Mouse (Mus musculus): Measurements from ENCODE around the gene Icam5. TPM values are rescaled to one million over a fixed set of nuclear protein-coding genes. Genes with fewer than 3 reads are reported as not detected.

Icam5 gene
- not detected in 2 replicates for polyA plus RNA-seq (2012; ENCODE audit: insufficient read depth, insufficient read length, low replicate concordance, missing spikeins)

DNA sequence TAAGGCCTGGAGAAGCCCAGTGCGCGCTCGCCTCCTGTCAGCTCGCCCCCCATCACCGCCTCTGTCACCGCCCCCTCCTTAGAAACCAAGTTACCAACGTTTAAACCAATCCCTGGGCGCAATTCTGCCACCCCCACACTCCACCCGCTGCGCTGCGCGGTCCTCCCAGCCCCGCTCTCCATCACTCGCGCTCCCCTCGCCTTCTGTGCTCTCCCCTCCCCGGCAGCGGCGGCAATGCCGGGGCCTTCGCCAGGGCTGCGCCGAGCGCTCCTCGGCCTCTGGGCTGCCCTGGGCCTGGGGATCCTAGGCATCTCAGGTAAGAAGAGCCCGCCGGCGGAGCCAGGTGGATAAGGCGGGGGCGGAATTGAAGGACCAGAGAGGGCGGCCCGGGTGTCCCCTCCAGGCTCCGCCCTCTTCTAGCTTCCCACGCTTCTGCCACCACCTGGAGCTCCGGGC lies at the start of gene Icam5:
TSS of gene Icam5 (plus strand) at position 178 of the 456 bp plus-strand sequence.
- under 1% methylated on average over 35 of the region's 35 CpGs for WGBS
- Histone ChIP-seq H3K4me3 (ENCODE audit: insufficient read depth, low read depth, low read length) (peak within 1 kb of the TSS; percentile 59), H3K4me1 (ENCODE audit: control insufficient read depth, insufficient read depth, low read length) (peaks cover 63% of the 10 kb centered on the region), H3K27ac (ENCODE audit: insufficient read depth, low read depth, low read length) (peak within 1 kb of the TSS; percentile 93)
- TF ChIP-seq CTCF (IDR thresholded peaks at IDR 0.05; ENCODE audit: insufficient read depth, low read depth, low read length) = 0 out of 2 replicates have a peak, but pooled peaks have one; percentile 7
- TF ChIP-seq POLR2A (IDR thresholded peaks at IDR 0.05; ENCODE audit: insufficient read depth, low read depth, low read length) = peak; percentile 46; the same call in 1 of the 2 replicates

DNA sequence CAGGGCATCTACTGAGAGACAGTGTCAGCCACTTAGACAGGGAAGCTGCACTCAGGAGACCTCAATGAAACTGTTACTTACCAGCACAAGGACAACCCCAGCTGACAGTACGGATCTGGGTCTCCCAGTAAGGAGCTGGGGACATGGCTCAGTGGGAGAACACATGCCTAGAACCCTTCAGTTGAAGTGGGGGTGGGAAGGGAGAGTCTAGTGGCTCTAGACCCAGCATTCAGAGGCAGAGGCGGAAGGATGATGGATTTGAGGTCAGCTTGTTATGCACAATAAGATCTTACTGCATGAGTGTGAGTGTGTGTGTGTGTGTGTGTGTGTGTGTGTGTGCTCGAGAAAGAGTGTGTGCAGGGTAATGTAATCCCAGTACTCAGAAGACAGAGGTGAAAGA lies 49.7 kb upstream of the Icam5 start:
- Histone ChIP-seq H3K4me3 (ENCODE audit: insufficient read depth, low read depth, low read length) (no peak overlapping the region), H3K4me1 (ENCODE audit: control insufficient read depth, insufficient read depth, low read length) (0 out of 2 replicates have a peak, but pooled peaks cover 2% of the 10 kb centered on the region), H3K27ac (ENCODE audit: insufficient read depth, low read depth, low read length) (no peak overlapping the region)
- no peak for TF ChIP-seq POLR2A (IDR thresholded peaks at IDR 0.05; ENCODE audit: insufficient read depth, low read depth, low read length)
- no peak for TF ChIP-seq CTCF (IDR thresholded peaks at IDR 0.05; ENCODE audit: insufficient read depth, low read depth, low read length)
- WGBS = 75% methylated on average over 3 of the region's 3 CpGs

DNA sequence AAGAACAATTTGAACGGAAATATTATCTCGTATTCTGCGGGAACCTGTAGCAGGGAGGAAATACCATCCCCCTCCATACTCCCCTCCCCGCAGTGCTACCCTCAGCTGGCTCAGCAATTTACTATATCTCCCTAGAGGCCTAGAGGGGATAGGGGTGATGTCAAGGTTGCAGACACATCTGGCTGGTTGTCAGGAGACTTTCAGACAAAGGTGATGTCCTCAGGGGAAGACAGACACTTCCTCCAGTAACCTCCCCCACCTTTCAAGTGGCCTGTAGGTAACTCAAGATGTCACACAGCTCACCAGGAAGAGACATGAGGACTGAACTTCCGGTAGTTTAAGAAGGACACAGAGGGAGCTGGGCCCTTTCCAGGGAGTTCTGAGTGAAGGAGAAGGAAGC lies 48.7 kb upstream of the Icam5 start:
- H3K27ac ChIP-seq (ENCODE audit: insufficient read depth, low read depth, low read length) = no peak overlapping the region
- WGBS = 74% methylated on average over 5 of the region's 5 CpGs
- no peak overlapping the region for H3K4me3 ChIP-seq (ENCODE audit: insufficient read depth, low read depth, low read length)
- 0 out of 2 replicates have a peak, but pooled peaks cover 2% of the 10 kb centered on the region for H3K4me1 ChIP-seq (ENCODE audit: control insufficient read depth, insufficient read depth, low read length)
- TF ChIP-seq POLR2A (IDR thresholded peaks at IDR 0.05; ENCODE audit: insufficient read depth, low read depth, low read length) = no peak
- TF ChIP-seq CTCF (IDR thresholded peaks at IDR 0.05; ENCODE audit: insufficient read depth, low read depth, low read length) = no peak

DNA sequence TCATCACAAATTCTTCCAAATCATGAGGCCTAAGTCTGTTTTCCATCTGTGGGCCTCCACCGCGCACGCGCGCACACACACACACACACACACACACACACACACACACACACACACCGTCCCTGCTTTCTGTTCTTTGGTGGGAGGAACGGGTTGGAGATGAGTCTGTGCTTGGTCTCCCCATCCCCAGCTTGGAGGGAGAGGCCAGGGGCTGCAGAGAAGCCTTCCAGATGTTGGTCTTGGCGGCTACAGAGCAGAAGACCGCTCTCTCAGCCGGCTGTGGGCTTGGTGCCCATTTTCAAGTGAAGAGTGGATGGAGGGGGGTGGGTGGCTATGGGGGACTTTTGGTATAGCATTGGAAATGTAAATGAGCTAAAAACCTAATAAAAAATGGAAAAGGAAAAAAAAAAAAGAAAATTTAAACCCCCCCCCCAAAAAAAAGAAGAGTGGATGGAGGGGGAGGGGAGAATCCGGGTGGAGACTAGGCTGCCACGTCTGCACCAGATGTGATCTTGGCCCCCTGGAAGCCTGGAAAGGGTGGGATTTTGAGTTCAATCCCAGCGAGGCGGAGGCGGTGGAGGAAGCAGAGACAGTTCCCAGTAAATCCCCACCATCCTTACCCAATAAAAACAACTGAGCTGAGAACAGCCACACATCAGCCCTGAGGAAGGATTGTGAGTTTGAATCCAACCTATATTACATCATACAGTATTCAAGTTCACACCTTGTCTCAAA lies 44.8 kb upstream of the Icam5 start:
- H3K27ac ChIP-seq (ENCODE audit: insufficient read depth, low read depth, low read length) = no peak overlapping the region
- H3K4me1 ChIP-seq (ENCODE audit: control insufficient read depth, insufficient read depth, low read length) = peaks cover 4% of the 10 kb centered on the region; the same call in 1 of the 2 replicates
- H3K4me3 ChIP-seq (ENCODE audit: insufficient read depth, low read depth, low read length) = no peak overlapping the region
- TF ChIP-seq POLR2A (IDR thresholded peaks at IDR 0.05; ENCODE audit: insufficient read depth, low read depth, low read length) = no peak
- 56% methylated on average over 15 of the region's 15 CpGs for WGBS

DNA sequence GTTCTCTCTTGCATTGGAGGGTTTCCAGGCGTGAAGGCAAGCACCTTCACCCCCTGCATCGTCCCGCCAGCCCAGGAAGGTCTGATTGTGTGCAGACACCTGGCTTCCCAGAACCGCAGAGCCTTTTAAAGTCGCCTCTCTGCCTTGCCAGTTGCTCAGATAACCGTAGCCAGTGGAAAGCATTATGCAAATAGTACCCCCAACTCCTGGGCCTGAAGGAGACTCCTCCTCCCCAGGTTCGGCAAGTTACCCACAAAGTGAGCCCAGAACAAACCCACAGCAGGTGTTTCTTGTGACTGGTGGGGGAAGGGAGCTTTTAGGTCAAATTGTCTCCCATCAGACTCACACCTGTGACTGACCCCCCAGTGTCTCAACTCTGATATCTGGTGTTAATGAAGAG lies 43.9 kb upstream of the Icam5 start:
- Histone ChIP-seq H3K4me3 (ENCODE audit: insufficient read depth, low read depth, low read length) (no peak overlapping the region), H3K4me1 (ENCODE audit: control insufficient read depth, insufficient read depth, low read length) (peaks cover 4% of the 10 kb centered on the region; the same call in 1 of the 2 replicates), H3K27ac (ENCODE audit: insufficient read depth, low read depth, low read length) (no peak overlapping the region)
- 31% methylated on average over 7 of the region's 7 CpGs for WGBS
- no peak for TF ChIP-seq CTCF (IDR thresholded peaks at IDR 0.05; ENCODE audit: insufficient read depth, low read depth, low read length)
- TF ChIP-seq POLR2A (IDR thresholded peaks at IDR 0.05; ENCODE audit: insufficient read depth, low read depth, low read length) = no peak

DNA sequence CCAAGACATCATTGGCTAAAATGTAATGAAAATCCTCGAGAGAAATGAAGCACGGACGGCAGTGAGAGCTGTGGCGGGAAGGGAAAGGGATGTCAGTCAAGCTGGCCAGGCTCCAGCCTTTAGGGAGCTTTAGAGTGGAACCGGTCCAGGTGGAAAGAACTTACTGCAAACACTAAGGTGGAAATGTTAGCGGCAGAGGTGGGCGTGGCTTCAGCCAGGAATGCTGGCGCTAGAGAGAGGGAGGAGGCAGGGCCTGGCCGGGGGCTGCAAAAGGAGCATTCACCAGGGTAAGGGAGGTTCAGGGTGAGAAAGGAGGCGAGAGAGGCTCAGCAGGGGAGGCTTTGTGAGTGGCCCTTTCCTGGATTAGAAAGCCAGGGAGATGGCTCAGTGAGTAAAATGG lies 41.0 kb upstream of the Icam5 start:
- 25% methylated on average over 10 of the region's 10 CpGs for WGBS

DNA sequence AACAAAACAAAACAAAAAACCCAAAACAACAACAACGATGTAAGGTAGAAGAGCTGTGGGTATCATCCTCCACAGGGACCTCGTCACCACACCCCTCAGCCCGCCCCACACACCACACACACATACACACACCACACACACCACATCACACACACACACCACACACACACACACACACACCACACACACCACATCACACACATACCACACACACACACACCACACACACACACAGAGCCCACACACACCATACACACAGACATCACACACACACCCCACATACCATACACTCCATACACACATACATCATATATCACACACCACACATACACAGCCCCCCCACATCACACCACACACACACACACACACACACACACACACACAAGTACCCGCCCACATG lies 40.3 kb upstream of the Icam5 start:
- no peak overlapping the region for H3K27ac ChIP-seq (ENCODE audit: insufficient read depth, low read depth, low read length)
- H3K4me3 ChIP-seq (ENCODE audit: insufficient read depth, low read depth, low read length) = no peak overlapping the region
- WGBS = 90% methylated on average over 4 of the region's 4 CpGs
- TF ChIP-seq POLR2A (IDR thresholded peaks at IDR 0.05; ENCODE audit: insufficient read depth, low read depth, low read length) = no peak
- TF ChIP-seq CTCF (IDR thresholded peaks at IDR 0.05; ENCODE audit: insufficient read depth, low read depth, low read length) = no peak
- peaks cover 4% of the 10 kb centered on the region; the same call in 1 of the 2 replicates for H3K4me1 ChIP-seq (ENCODE audit: control insufficient read depth, insufficient read depth, low read length)

More for the DNA sequence above, 41.0 kb upstream of the Icam5 start:
- Histone ChIP-seq H3K4me1 (ENCODE audit: control insufficient read depth, insufficient read depth, low read length) (peaks cover 4% of the 10 kb centered on the region; the same call in 1 of the 2 replicates), H3K27ac (ENCODE audit: insufficient read depth, low read depth, low read length) (no peak overlapping the region), H3K4me3 (ENCODE audit: insufficient read depth, low read depth, low read length) (no peak overlapping the region)
- TF ChIP-seq CTCF (IDR thresholded peaks at IDR 0.05; ENCODE audit: insufficient read depth, low read depth, low read length) (no peak), POLR2A (IDR thresholded peaks at IDR 0.05; ENCODE audit: insufficient read depth, low read depth, low read length) (no peak)

DNA sequence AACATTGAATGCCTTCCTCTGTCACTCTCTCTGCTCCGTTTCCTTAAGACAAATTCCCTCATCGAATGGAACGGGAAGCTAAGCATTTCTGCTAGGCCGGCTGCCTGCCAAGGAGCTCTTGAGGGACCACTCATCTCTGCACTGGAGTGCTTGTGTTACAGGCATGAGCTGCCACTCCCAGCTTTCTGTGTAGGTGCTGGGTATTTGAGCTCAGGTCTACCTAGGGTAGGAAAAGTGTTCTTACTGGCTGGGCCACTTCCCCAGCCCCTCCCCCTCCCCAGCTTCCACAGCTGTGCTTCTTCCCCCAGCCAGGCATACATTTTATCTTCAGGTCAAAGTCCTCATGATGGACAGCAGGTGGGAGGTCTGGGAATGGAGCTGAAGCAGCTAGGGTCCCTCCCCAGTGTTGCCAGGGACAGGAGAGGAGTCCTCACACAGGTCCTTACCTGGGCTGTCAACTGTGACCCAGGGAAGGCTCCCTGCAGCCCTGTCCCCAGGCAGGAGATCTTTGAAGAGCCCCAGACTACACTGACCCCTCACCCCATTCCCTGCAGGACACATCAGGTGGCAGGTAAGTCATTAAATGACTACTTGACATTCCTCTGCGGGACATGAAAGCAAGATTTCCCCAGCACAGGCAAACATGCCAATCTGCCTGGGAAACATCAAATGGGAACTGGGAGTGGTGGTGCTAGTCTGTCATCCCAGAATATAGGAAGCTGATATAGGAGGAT lies 38.5 kb upstream of the Icam5 start:
- Histone ChIP-seq H3K27ac (ENCODE audit: insufficient read depth, low read depth, low read length) (no peak overlapping the region), H3K4me3 (ENCODE audit: insufficient read depth, low read depth, low read length) (no peak overlapping the region), H3K4me1 (ENCODE audit: control insufficient read depth, insufficient read depth, low read length) (peaks cover 4% of the 10 kb centered on the region; the same call in 1 of the 2 replicates)
- WGBS = 60% methylated on average over 5 of the region's 5 CpGs
- TF ChIP-seq POLR2A (IDR thresholded peaks at IDR 0.05; ENCODE audit: insufficient read depth, low read depth, low read length) = no peak

DNA sequence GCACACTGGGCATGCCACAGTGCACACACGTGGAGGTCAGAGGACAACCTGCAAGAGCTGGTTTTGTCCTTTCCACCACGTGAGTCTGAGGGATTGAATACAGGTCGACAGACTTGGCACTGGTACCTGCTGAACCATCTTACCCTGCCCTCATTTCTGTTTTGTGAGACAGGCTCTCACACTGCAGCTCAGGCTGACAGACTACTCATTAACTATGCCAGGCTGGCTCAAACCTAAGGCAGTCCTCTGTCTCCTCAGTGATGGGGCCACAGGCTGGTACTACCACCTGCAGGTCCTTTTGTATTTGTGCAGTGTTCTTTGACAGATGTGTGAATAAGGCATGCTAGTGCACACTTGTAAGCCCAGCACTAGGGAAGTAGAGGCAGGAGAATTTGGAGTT lies 36.8 kb upstream of the Icam5 start:
- H3K27ac ChIP-seq (ENCODE audit: insufficient read depth, low read depth, low read length) = no peak overlapping the region
- H3K4me1 ChIP-seq (ENCODE audit: control insufficient read depth, insufficient read depth, low read length) = peaks cover 4% of the 10 kb centered on the region; the same call in 1 of the 2 replicates
- no peak overlapping the region for H3K4me3 ChIP-seq (ENCODE audit: insufficient read depth, low read depth, low read length)
- TF ChIP-seq POLR2A (IDR thresholded peaks at IDR 0.05; ENCODE audit: insufficient read depth, low read depth, low read length) (no peak), CTCF (IDR thresholded peaks at IDR 0.05; ENCODE audit: insufficient read depth, low read depth, low read length) (no peak)
- WGBS = 63% methylated on average over 3 of the region's 3 CpGs

All from olfactory bulb, adult 2 months (tissue).